Comparison of ENCODE assay signal across 9 mouse cellular contexts in genomic region chrX:20366036-20366435, GRCm38 (mm10). TPM values are rescaled to one million over a fixed set of nuclear protein-coding genes. Genes with fewer than 3 reads are reported as not detected.
A peak's percentile ranks its signal among the peaks of the same experiment; 100 is the strongest.
DNase-seq lines count a peak whose midpoint lies in the region; ATAC-seq and TF ChIP-seq lines count a peak whose summit lies in the region.
"Had no signal": no experiment of that assay in that cellular context is flagged by ENCODE, and none has a peak within 500 bp of the region (broad histone marks: within the 10 kb centered on the region; RNA-seq: fewer than 3 reads in every experiment).

No protein-coding gene starts in this region.

- peaks cover 4% of the 10 kb centered on the region for H3K79me2 ChIP-seq in MEL (ENCODE audit: control insufficient read depth, insufficient read depth, low read length, poor library complexity)

- no peak overlapping the region for H3K9ac ChIP-seq in heart, postnatal 0 days (replicated peaks; ENCODE audit: low read depth, low read length)
- H3K9ac ChIP-seq in MEL (ENCODE audit: control insufficient read depth, low read depth, low read length, poor library complexity, severe bottlenecking), result peak overlapping the region; percentile 17; the same call in 1 of the 2 replicates
- no peak overlapping the region for H3K9ac ChIP-seq in hindbrain, embryonic 12.5 days
- H3K9ac ChIP-seq in midbrain, embryonic 11.5 days (ENCODE audit: low read length), result no peak overlapping the region

- H3K4me3 ChIP-seq in heart, postnatal 0 days (ENCODE audit: low read depth, low read length), result no peak overlapping the region
- peak overlapping the region in 1 of 2 experiments; percentile 98; a peak in 2 of 4 replicates for H3K4me3 ChIP-seq in MEL (ENCODE audit: control insufficient read depth in 1 of 2, insufficient read depth in 1 of 2, low read depth in 2 of 2, low read length in 2 of 2)
- no peak overlapping the region for H3K4me3 ChIP-seq in hindbrain, embryonic 12.5 days
- peak overlapping the region; percentile 7; the same call in 1 of the 2 replicates for H3K4me3 ChIP-seq in midbrain, embryonic 11.5 days (ENCODE audit: low read depth, low read length)

- H3K27me3 ChIP-seq in heart, postnatal 0 days (ENCODE audit: control insufficient read depth, insufficient read depth, low read length), result no peaks in the 10 kb centered on the region
- no peaks in the 10 kb centered on the region for H3K27me3 ChIP-seq in MEL (ENCODE audit: control insufficient read depth in 1 of 2, insufficient read depth in 2 of 2, low read length in 2 of 2)
- no peaks in the 10 kb centered on the region for H3K27me3 ChIP-seq in hindbrain, embryonic 12.5 days
- no peaks in the 10 kb centered on the region for H3K27me3 ChIP-seq in midbrain, embryonic 11.5 days (ENCODE audit: control insufficient read depth, insufficient read depth, low read length)

- ATAC-seq in heart, postnatal 0 days (ENCODE audit: insufficient read depth, low read depth), result no peak
- ATAC-seq in hindbrain, embryonic 12.5 days (ENCODE audit: low FRiP score), result no peak
- ATAC-seq in midbrain, embryonic 11.5 days (ENCODE audit: low FRiP score), result no peak

- no peak for DNase-seq in heart, postnatal 0 days (ENCODE audit: low spot score)
- DNase-seq in heart, postnatal 25 days (ENCODE audit: low spot score), result no peak
- DNase-seq in MEL (ENCODE audit: low read depth, low spot score), result peak; percentile 36
- no peak for DNase-seq in midbrain, embryonic 11.5 days (ENCODE audit: low spot score, missing footprints)
- no peak for DNase-seq in embryo, embryonic 11 days
- no peak for DNase-seq in frontal cortex, postnatal 25 days (ENCODE audit: low spot score in 2 of 2)
- DNase-seq in urinary bladder, postnatal 4 days (ENCODE audit: low spot score in 2 of 2), result no peak
- DNase-seq: cerebellum, adult 11 months had no signal

- no peak overlapping the region for H3K27ac ChIP-seq in heart, postnatal 0 days (ENCODE audit: low read depth)
- peak overlapping the region; percentile 22; the same call in 1 of the 2 replicates for H3K27ac ChIP-seq in MEL (ENCODE audit: control insufficient read depth, low read depth, low read length)
- no peak overlapping the region for H3K27ac ChIP-seq in hindbrain, embryonic 12.5 days
- H3K27ac ChIP-seq in midbrain, embryonic 11.5 days (ENCODE audit: low read depth, low read length), result no peak overlapping the region

- 53% methylated on average over 1 of the region's 1 CpGs for WGBS in heart, postnatal 0 days
- WGBS in hindbrain, embryonic 12.5 days, result 59% methylated on average over 1 of the region's 1 CpGs
- 61% methylated on average over 1 of the region's 1 CpGs for whole genome bisulfite sequencing in midbrain, embryonic 11.5 days

- TF ChIP-seq RAD21 in MEL (IDR thresholded peaks at IDR 0.05; ENCODE audit: low read depth, low read length), result peak; percentile 55

- no peak overlapping the region; the same call in 1 of the 2 replicates for H3K4me2 ChIP-seq in heart, postnatal 0 days (ENCODE audit: low read depth, low read length)
- peak overlapping the region; percentile 35 for H3K4me2 ChIP-seq in hindbrain, embryonic 12.5 days (replicated peaks)
- peak overlapping the region; percentile 28 for H3K4me2 ChIP-seq in midbrain, embryonic 11.5 days

- intact Hi-C loops in heart, postnatal 25 days (cut with DNase I), result no loop called here

- no peaks in the 10 kb centered on the region for H3K9me3 ChIP-seq in heart, postnatal 0 days (replicated peaks; ENCODE audit: control insufficient read depth, low read length)
- H3K9me3 ChIP-seq in MEL (replicated peaks; ENCODE audit: insufficient read depth, low read length), result no peaks in the 10 kb centered on the region
- no peaks in the 10 kb centered on the region for H3K9me3 ChIP-seq in hindbrain, embryonic 12.5 days (replicated peaks)
- no peaks in the 10 kb centered on the region for H3K9me3 ChIP-seq in midbrain, embryonic 11.5 days (ENCODE audit: control insufficient read depth, low read length)

- TF ChIP-seq EP300 in heart, postnatal 0 days (IDR thresholded peaks at IDR 0.05; ENCODE audit: low read depth), result no peak
- no peak for TF ChIP-seq EP300 in MEL (IDR thresholded peaks at IDR 0.05; ENCODE audit: low read depth in 1 of 2, low read length in 2 of 2)

- TF ChIP-seq CTCF in heart, postnatal 0 days (IDR thresholded peaks at IDR 0.05; ENCODE audit: low read depth), result 0 out of 2 replicates have a peak, but pooled peaks have one; percentile 13
- TF ChIP-seq CTCF in MEL (IDR thresholded peaks at IDR 0.05 in 2 of 3, conservative IDR thresholded peaks at IDR 0.05 in 1 of 3; ENCODE audit: control insufficient read depth in 1 of 3, insufficient read depth in 1 of 3, low read depth in 2 of 3, low read length in 3 of 3, poor library complexity in 1 of 3, severe bottlenecking in 1 of 3), result peak in 1 of 3 experiments; percentile 48; a peak in 2 of 6 replicates

- no peak for TF ChIP-seq POLR2A in MEL (IDR thresholded peaks at IDR 0.05; ENCODE audit: control insufficient read depth in 1 of 2, insufficient read depth in 1 of 2, low read depth in 1 of 2, low read length in 2 of 2, poor library complexity in 1 of 2)

- no peaks in the 10 kb centered on the region for H3K36me3 ChIP-seq in heart, postnatal 0 days (replicated peaks; ENCODE audit: control insufficient read depth, insufficient read depth, low read length)
- H3K36me3 ChIP-seq in MEL (ENCODE audit: control insufficient read depth in 1 of 2, insufficient read depth in 2 of 2, low read length in 2 of 2), result peaks cover 0 to 19% of the 10 kb centered on the region in 2 experiments; a peak in 2 of 4 replicates
- no peaks in the 10 kb centered on the region for H3K36me3 ChIP-seq in hindbrain, embryonic 12.5 days
- H3K36me3 ChIP-seq in midbrain, embryonic 11.5 days (ENCODE audit: control insufficient read depth, insufficient read depth, low read length), result no peaks in the 10 kb centered on the region

- no peaks in the 10 kb centered on the region for H3K4me1 ChIP-seq in heart, postnatal 0 days (ENCODE audit: control insufficient read depth, insufficient read depth)
- H3K4me1 ChIP-seq in MEL (ENCODE audit: control insufficient read depth in 1 of 2, insufficient read depth in 2 of 2, low read length in 2 of 2), result peaks cover 3 to 4% of the 10 kb centered on the region in 2 experiments
- H3K4me1 ChIP-seq in hindbrain, embryonic 12.5 days, result 0 out of 2 replicates have a peak, but pooled peaks cover 2% of the 10 kb centered on the region
- H3K4me1 ChIP-seq in midbrain, embryonic 11.5 days (ENCODE audit: control insufficient read depth, insufficient read depth, low read length), result no peaks in the 10 kb centered on the region

TF ChIP-seq in MEL, 35 proteins besides CTCF, POLR2A, EP300 and RAD21:
- TF ChIP-seq SMC3 (IDR thresholded peaks at IDR 0.05; ENCODE audit: low read depth, low read length) (peak; percentile 52), SIN3A (IDR thresholded peaks at IDR 0.05; ENCODE audit: low read length) (no peak)

RNA-seq across cellular contexts. Expression of gene Rp2, which starts 1.8 kb away (rescaled TPM):
- total RNA-seq in heart, postnatal 0 days (2014; rRNA removed; ENCODE audit: low replicate concordance), result 12.0 and 21.7 TPM in 2 replicates
- 8.4 and 10.2 TPM in 2 replicates for polyA plus RNA-seq in heart, postnatal 0 days (2015; fragmentation: Nextera tagmentation; extraction: Ambion mirVana)
- 10 to 100 TPM; 10.6 TPM for total RNA-seq in heart, postnatal 25 days (2021)
- total RNA-seq in MEL (2012; rRNA removed), result 15.7 and 16.8 TPM in 2 replicates
- polyA plus RNA-seq in MEL (2012; ENCODE audit: insufficient read depth in 1 of 2, insufficient read length in 2 of 2, low read depth in 1 of 2, low replicate concordance in 2 of 2, missing spikeins in 1 of 2), result 1 to 10 TPM in 1 of 2 experiments, not detected in 1; 10.0 TPM
- 22.8 and 23.0 TPM in 2 replicates for polyA plus RNA-seq in hindbrain, embryonic 12.5 days (2016; fragmentation: Nextera tagmentation; extraction: Ambion mirVana)
- 21.7 and 25.7 TPM in 2 replicates for polyA plus RNA-seq in midbrain, embryonic 11.5 days (2014; fragmentation: Nextera tagmentation; extraction: Ambion mirVana)

RNA-seq across cellular contexts. Expression of gene Jade3, which starts 59.5 kb away (rescaled TPM):
- 0.99 and 2.8 TPM in 2 replicates for total RNA-seq in heart, postnatal 0 days (2014; rRNA removed; ENCODE audit: low replicate concordance)
- polyA plus RNA-seq in heart, postnatal 0 days (2015; fragmentation: Nextera tagmentation; extraction: Ambion mirVana), result 1.7 and 2.2 TPM in 2 replicates
- total RNA-seq in heart, postnatal 25 days (2021), result 1 to 10 TPM; 2.0 to 2.3 TPM
- total RNA-seq in MEL (2012; rRNA removed), result 22.7 and 24.2 TPM in 2 replicates
- 10 to 100 TPM in 1 of 2 experiments, not detected in 1; 19.7 TPM for polyA plus RNA-seq in MEL (2012; ENCODE audit: insufficient read depth in 1 of 2, insufficient read length in 2 of 2, low read depth in 1 of 2, low replicate concordance in 2 of 2, missing spikeins in 1 of 2)
- 7.8 and 9.7 TPM in 2 replicates for polyA plus RNA-seq in hindbrain, embryonic 12.5 days (2016; fragmentation: Nextera tagmentation; extraction: Ambion mirVana)
- polyA plus RNA-seq in midbrain, embryonic 11.5 days (2014; fragmentation: Nextera tagmentation; extraction: Ambion mirVana), result 9.6 and 10.7 TPM in 2 replicates
